Mouse (Mus musculus) CD4-positive, CD25-positive, alpha-beta regulatory T cell, adult 4 months (primary cell): ENCODE data around the gene Olfr223. TPM values are rescaled to one million over a fixed set of nuclear protein-coding genes. Genes with fewer than 3 reads are reported as not detected.
"Not testable (repeated sequence)": the region's sequence is repeated elsewhere in the genome, so short reads cannot be mapped to it uniquely, and the experiment has no call there.

ENCODE experiments used
- ATAC-seq: one replicate; pipeline ENCODE4 v1.8.0; 2017
- polyA plus RNA-seq, 2 experiments: library from polyadenylated mRNA; unstranded; fragments of 100-300 nt; shearing (Covaris generic); gene quantifications; one replicate each; pipeline ENCODE4 v1.2.1; 2017

Olfr223 gene
- not detected for polyA plus RNA-seq

DNA sequence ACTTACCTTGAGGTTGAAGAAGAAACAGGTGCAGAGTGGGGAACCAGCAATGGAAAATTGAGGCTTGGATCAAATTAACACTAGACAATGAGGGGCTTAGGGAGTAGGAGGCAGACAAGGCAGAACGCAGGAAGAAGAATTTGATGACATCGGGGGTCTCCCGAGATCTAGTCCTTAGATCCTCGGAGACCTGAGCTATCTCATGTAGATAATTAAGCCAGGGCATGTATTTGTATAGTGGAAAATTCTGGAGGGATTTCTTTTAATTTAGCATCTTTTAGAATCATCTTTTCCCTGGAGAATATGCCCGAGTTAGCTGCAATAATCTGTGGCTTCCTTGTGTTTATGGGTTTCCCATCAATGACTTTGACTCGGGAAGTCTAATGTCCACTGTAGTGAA lies at the start of gene Olfr223:
Gene Olfr223, minus strand, starts transcription at position 101 of the 400 bp plus-strand sequence.
- ATAC-seq, result no peak

DNA sequence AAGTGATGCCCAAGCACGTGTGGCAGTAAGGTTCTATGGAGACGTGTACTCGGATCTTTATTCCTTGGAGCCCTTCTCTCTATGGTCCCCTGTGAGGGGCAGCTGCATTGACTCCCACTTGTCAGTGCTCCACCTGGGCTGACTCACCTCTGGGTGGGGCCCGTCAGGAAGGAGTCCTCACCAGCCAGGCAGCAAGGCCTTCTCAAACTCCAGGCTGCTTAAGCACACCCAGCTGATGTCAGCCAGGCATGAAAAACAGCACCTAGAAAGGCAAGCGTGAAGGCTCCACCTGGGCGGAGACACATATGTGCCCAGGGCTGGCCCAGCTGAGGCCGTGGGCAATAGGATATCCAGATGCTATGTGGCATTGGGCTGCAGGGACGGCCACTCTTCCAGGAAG lies 49.3 kb upstream of the Olfr223 start:
- ATAC-seq, result no peak

DNA sequence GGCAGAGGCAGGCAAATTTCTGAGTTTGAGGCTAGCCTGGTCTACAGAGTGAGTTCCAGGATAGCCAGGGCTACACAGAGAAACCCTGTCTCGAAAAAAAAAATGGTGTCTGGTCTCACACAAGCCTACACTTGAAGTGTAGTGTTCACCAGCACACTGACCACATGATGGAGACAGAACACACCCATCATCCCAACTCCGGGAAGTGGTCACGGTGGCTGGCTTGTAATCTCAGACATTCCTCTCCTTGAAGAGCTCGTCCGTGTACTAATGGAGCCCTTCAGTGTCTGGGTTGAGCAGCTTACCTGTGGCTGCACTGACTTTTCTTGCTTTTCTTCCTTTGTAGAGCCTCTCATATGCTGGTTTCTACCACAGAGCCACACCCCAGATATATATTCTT lies 48.1 kb upstream of the Olfr223 start:
- ATAC-seq, result no peak

DNA sequence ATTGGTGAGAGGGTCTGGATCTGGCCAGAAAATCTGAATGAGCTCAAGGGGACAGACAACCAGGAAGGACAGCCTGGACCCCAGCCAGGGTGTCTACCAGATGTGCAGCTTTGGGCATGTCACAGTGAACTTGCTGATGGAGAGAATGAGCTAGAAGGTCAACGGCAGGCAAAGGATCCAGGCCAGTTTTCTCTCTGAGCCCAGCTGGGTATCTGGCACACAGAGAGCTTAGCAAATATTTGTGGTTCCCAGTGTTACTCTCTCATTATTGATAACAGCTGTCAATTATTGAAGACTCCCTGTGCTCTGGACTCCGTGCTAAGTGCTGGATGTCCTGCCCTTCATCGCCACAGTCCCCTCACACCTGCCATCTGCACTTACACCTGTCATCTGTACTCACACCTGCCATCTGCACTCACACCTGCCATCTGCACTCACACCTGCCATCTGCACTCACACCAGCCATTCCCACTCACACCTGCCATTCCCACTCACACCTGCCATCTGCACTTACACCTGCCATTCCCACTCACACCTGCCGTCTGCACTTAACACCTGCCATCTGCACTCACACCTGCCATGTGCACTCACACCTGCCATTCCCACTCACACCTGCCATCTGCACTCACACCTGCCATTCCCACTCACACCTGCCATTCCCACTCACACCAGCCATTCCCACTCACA lies 47.0 kb upstream of the Olfr223 start:
- ATAC-seq, result no peak

DNA sequence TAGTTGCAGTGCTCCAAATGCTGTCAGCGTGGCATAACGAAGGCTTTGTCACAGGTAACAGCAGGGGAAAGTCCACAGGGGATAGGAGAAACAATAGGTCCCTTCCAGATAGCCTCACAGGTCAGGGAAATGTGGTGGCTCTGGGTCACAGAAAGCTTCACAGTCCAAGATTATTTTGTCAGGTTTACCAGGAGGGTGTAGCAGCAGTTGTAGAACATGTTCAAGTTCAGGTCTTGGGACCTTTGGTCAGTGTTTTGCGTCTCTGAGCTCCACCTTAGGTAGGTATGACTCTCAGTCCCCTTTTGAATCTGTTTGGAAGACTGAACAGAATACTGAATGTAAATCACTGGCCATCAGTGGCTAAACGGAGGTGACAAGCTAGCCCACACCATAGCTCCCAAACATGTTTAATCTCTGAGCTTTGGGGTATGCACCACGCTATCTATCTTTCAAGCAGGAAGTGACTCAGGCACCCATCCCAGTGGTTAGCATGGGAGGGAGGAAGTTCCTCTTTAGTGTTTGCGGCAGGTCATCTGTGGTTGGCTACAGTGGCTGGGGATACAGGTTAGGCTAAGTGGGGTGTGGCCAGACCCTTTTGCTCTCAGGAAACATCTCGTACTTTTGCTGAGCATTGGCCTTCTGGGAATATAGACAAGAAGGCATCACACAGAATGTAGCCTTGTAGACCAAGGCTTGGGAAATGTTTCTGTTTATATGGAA lies 43.8 kb upstream of the Olfr223 start:
- peak; percentile 49 for ATAC-seq

GRCm38 (mm10) chr11:59635821-59636694 lies 43.0 kb upstream of the Olfr223 start:
- ATAC-seq, result no peak

GRCm38 (mm10) chr11:59635251-59635795 lies 42.2 kb upstream of the Olfr223 start:
- no peak for ATAC-seq

- no peak for ATAC-seq
Observed at GRCm38 (mm10) chr11:59634001-59634660, 41.0 kb upstream of the Olfr223 start.

GRCm38 (mm10) chr11:59633037-59633436 lies 39.9 kb upstream of the Olfr223 start:
- ATAC-seq, result peak; percentile 49

DNA sequence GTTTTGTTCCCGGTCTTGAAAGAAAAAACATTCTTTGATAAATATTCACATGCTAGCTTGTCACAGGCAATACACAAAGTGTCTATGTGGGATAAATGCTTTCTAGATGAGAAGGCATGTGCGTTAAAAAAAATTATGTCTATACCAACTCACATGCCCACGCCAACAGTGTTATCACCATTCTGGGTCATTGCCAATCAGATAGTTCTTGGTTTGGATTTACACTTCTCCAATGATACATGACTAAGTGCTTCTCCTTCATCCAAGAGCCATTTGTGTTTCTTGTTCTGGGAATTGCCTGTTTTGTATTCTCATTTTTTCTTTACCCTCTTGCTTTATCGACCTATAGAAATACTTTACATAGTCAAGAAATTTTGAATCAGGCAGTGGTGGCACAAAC lies 38.9 kb upstream of the Olfr223 start:
- ATAC-seq, result no peak

DNA sequence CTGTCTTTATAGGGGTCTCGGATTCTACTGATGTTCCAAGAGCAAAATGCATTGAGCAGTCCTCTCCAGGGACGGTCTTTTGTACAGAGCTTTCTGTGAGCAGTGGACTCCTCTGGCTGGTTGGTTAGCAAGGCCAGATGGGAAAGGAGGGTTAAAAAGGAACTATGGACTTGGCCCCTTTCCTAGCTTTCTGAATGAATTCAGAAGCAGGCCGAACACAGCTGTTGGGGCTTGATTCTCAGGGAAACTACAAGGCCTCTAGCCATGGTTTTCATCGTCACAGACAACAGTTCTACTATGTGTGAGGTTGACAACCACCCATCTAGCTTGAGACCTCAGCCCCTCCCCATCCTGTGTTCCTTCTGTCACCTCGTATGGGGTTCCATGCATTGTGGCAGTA lies 36.8 kb upstream of the Olfr223 start:
- ATAC-seq, result no peak

- ATAC-seq, result peak; percentile 49
Observed at GRCm38 (mm10) chr11:59628177-59628576, 35.1 kb upstream of the Olfr223 start.

DNA sequence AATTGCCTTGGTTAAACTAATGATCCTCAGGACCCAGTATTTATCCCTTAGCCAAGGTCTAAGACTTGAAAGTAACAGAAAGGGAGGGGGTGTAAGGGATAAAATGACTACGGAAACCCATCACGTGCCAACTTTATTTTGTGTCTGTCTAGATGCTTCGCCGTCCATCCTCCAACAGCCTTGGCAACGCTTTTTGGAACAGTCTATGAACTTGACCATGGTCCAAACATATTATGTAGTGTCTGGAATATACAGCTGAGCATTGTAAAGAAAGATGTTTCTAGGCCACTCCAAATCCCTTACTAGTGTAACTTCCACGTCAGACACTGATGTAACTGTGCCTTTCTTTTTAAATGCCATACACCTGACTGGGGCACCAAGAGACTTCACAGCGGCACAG lies 33.1 kb upstream of the Olfr223 start:
- ATAC-seq, result no peak

GRCm38 (mm10) chr11:59624017-59624630 lies 31.0 kb upstream of the Olfr223 start:
- peak; percentile 79 for ATAC-seq

DNA sequence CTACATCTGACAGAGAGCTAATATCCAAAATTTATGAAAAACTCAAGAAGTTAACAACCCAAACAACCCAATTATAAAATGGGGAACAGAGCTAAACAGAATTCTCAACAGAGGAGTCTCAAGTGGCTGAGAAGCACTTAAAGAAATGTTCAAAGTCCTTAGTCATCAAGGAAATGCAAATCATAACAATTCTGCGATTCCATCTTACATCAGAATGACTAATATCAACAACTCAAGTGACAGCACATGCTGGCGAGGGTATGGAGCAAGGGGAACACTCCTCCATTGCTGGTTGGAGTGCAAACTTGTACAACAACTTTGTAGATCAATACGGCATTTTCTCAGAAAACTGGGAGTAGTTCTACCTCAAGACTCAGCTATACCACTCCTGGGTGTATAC lies 29.1 kb upstream of the Olfr223 start:
- ATAC-seq, result no peak

DNA sequence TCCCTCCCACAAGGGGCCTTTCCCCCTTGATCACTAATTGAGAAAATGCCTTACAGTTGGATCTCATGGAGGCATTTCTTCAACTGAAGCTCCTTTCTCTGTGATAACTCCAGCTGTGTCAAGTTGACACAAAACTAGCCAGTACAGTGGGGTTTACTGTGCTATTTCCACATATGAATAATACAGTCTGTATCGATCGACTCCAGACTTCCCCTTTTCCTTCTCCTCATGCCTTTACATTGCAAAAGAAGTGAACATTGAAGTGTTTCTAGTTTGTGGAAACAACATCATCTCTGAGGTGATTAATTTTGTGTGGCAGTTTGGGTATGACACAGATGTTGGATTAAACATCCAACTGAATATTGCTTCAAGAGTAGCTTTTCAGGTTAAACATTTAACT lies 23.9 kb upstream of the Olfr223 start:
- not testable (repeated sequence) for ATAC-seq

- no peak for ATAC-seq
Observed at GRCm38 (mm10) chr11:59614120-59614519, 21.0 kb upstream of the Olfr223 start.

DNA sequence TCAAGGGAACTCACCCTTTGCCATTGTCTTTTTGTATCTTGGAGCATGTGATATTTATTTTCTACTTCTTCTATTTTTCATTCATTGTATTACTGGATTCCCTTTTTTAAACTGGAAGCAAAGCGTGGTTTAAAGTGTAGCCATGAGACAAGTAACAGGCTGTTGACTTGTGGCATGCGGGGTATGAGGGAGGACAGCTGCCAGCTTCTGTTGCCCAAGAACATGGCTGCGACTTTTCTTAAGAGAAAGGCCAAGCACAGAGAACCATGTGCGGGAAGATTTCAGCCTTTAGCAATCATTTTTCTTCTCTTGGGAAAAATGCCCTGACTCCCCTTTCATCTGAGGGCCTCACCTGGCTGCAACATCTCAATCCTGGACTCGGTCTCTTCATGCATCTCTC lies 18.6 kb upstream of the Olfr223 start:
- ATAC-seq, result no peak

GRCm38 (mm10) chr11:59602287-59602686 lies 9.2 kb upstream of the Olfr223 start:
- no peak for ATAC-seq

DNA sequence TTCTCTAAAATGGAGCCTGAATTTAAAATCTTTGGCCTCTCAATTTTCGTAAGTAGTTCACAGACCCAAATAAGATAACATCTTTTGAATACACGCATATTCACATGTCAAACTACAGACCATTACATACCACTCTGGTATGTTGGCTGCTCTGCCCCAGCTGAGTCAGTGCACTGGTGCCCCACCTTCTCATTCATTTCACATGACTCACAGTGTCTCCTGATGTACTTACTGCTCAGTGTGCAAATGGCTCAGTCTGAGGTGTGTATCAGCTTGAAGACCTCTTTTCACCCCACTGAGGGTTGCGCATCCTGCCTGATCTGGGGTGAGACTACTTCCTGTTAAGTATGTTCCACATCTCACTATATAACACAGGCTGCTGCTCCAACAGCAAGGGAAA lies 7.8 kb upstream of the Olfr223 start:
- no peak for ATAC-seq

DNA sequence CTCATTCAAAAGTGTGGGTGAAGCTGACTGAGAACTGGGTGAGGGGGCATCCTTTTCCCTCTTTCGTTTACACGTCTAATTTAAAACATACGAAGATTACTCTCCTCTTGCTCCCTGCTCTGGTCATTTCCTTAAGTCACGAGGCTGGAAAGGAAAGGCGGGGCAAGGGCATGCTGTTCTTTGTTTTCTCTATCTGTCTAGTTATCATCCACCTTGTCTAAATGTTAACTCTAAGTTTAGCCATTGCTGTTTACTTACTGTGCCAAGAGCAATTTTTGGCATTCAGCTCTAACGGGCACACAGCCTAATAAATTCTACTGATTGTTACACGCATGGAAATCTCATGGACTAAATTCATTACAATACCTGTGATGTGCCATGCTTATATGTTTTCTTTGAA lies 6.1 kb upstream of the Olfr223 start:
- no peak for ATAC-seq

- no peak for ATAC-seq
Observed at GRCm38 (mm10) chr11:59596950-59597349, 3.9 kb upstream of the Olfr223 start.
